Mouse (Mus musculus) MEL (cell line): Measurements from ENCODE around the gene Hpse2. TPM values are rescaled to one million over a fixed set of nuclear protein-coding genes. Genes with fewer than 3 reads are reported as not detected.
"Not testable (repeated sequence)": the region's sequence is repeated elsewhere in the genome, so short reads cannot be mapped to it uniquely, and the experiment has no call there.

Experiments
- DNase-seq: peaks from one replicate; pipeline ENCODE4 v3.0.0; 2011; ENCODE audit warnings: low read depth, low spot score
- H3K27ac ChIP-seq: 2 replicates; pipeline ENCODE4 v1.5.1; 2012; ENCODE audit warnings: low read depth, mild to moderate bottlenecking, control low read depth, low read length, moderate library complexity; ENCODE audit not compliant: control insufficient read depth
- H3K27me3 ChIP-seq, 2 experiments: fragments of 150-350 bp in 1 of 2; sonication (generic) in 1 of 2; 2 replicates each; pipeline ENCODE4 v1.6.1; 2012; ENCODE audit warnings: low read length in 2 of 2, mild to moderate bottlenecking in 2 of 2, improper control_type of control experiment in 1 of 2, moderate library complexity in 1 of 2; ENCODE audit not compliant: insufficient read depth in 2 of 2, control insufficient read depth in 1 of 2
- H3K36me3 ChIP-seq, 2 experiments: 2 replicates each; pipeline ENCODE4 v1.6.1; 2012 to 2014; ENCODE audit warnings: low read length in 2 of 2, improper control_type of control experiment in 1 of 2, inconsistent platforms in 1 of 2, mild to moderate bottlenecking in 1 of 2; ENCODE audit not compliant: insufficient read depth in 2 of 2, control insufficient read depth in 1 of 2
- H3K4me1 ChIP-seq, 2 experiments: fragments of 150-350 bp in 1 of 2; sonication (generic) in 1 of 2; 2 replicates each; pipeline ENCODE4 v1.6.1; 2012; ENCODE audit warnings: low read length in 2 of 2, improper control_type of control experiment in 1 of 2, mild to moderate bottlenecking in 1 of 2; ENCODE audit not compliant: insufficient read depth in 2 of 2, control insufficient read depth in 1 of 2
- H3K4me3 ChIP-seq, 2 experiments: fragments of 150-350 bp in 1 of 2; sonication (generic) in 1 of 2; 2 replicates each; pipeline ENCODE4 v1.5.1; 2012; ENCODE audit warnings: low read depth in 2 of 2, low read length in 2 of 2, mild to moderate bottlenecking in 2 of 2, moderate library complexity in 2 of 2, control low read depth in 1 of 2, improper control_type of control experiment in 1 of 2; ENCODE audit not compliant: control insufficient read depth in 1 of 2, insufficient read depth in 1 of 2
- H3K79me2 ChIP-seq: 2 replicates; pipeline ENCODE4 v1.6.1; 2012; ENCODE audit warnings: mild to moderate bottlenecking, low read length, moderate library complexity; ENCODE audit not compliant: control insufficient read depth, poor library complexity, insufficient read depth
- H3K9ac ChIP-seq: 2 replicates; pipeline ENCODE4 v1.6.1; 2012; ENCODE audit warnings: low read depth, mild to moderate bottlenecking, control low read depth, low read length, moderate library complexity; ENCODE audit not compliant: control insufficient read depth, poor library complexity, severe bottlenecking
- H3K9me3 ChIP-seq: fragments of 150-350 bp; sonication (generic); replicated peaks from 2 replicates; pipeline ENCODE4 v1.6.1; 2012; ENCODE audit warnings: mild to moderate bottlenecking, low read length, improper control_type of control experiment, moderate library complexity; ENCODE audit not compliant: insufficient read depth
- CHD1 ChIP-seq: IDR thresholded peaks from 2 replicates; pipeline ENCODE4 v1.6.1; 2012; ENCODE audit warnings: low read depth, mild to moderate bottlenecking, inconsistent platforms, low read length, improper control_type of control experiment
- CTCF ChIP-seq, 3 experiments: IDR thresholded peaks in 2 of 3; conservative IDR thresholded peaks in 1 of 3; 2 replicates each; pipeline ENCODE4 v1.5.1; 2011 to 2012; ENCODE audit warnings: low read length in 3 of 3, low read depth in 2 of 3, mild to moderate bottlenecking in 2 of 3, improper control_type of control experiment in 1 of 3, inconsistent platforms in 1 of 3, mixed read lengths in 1 of 3, moderate library complexity in 1 of 3; ENCODE audit not compliant: control insufficient read depth in 1 of 3, insufficient read depth in 1 of 3, poor library complexity in 1 of 3, severe bottlenecking in 1 of 3
- E2F4 ChIP-seq: IDR thresholded peaks from 2 replicates; pipeline ENCODE4 v1.6.1; 2011; ENCODE audit warnings: low read depth, low read length, improper control_type of control experiment, borderline replicate concordance
- HCFC1 ChIP-seq: IDR thresholded peaks from 2 replicates; pipeline ENCODE4 v1.6.1; 2012; ENCODE audit warnings: low read depth, mild to moderate bottlenecking, inconsistent platforms, low read length, improper control_type of control experiment, moderate library complexity
- KAT2A ChIP-seq: conservative IDR thresholded peaks from 2 replicates; pipeline ENCODE4 v1.6.1; 2012; ENCODE audit warnings: low read depth, low read length, improper control_type of control experiment, inconsistent platforms
- MYC ChIP-seq: IDR thresholded peaks from 2 replicates; pipeline ENCODE4 v1.6.1; 2011; ENCODE audit warnings: low read depth, mild to moderate bottlenecking, low read length, improper control_type of control experiment, moderate library complexity
- NELFE ChIP-seq: IDR thresholded peaks from 2 replicates; pipeline ENCODE4 v1.6.1; 2011; ENCODE audit warnings: low read depth, low read length, improper control_type of control experiment
- POLR2AphosphoS2 ChIP-seq: IDR thresholded peaks from 2 replicates; pipeline ENCODE4 v1.6.1; 2011; ENCODE audit warnings: low read length, improper control_type of control experiment
- POLR2AphosphoS5 ChIP-seq: IDR thresholded peaks from 2 replicates; pipeline ENCODE4 v1.6.1; 2012; ENCODE audit warnings: low read depth, borderline replicate concordance, mild to moderate bottlenecking, inconsistent platforms, low read length, moderate library complexity, mixed read lengths
- RAD21 ChIP-seq: IDR thresholded peaks from 2 replicates; pipeline ENCODE4 v1.6.1; 2011; ENCODE audit warnings: mild to moderate bottlenecking, low read depth, low read length, improper control_type of control experiment
- SMC3 ChIP-seq: IDR thresholded peaks from 2 replicates; pipeline ENCODE4 v1.6.1; 2011; ENCODE audit warnings: low read depth, low read length, improper control_type of control experiment
- TBP ChIP-seq: IDR thresholded peaks from 2 replicates; pipeline ENCODE4 v1.8.0; 2011; ENCODE audit warnings: low read depth, low read length, improper control_type of control experiment
- TCF12 ChIP-seq: IDR thresholded peaks from 2 replicates; pipeline ENCODE4 v1.6.1; 2014; ENCODE audit warnings: low read depth, mild to moderate bottlenecking, inconsistent platforms, low read length, improper control_type of control experiment, moderate library complexity
- UBTF ChIP-seq: IDR thresholded peaks from 2 replicates; pipeline ENCODE4 v1.6.1; 2012; ENCODE audit warnings: low read depth, mild to moderate bottlenecking, inconsistent platforms, low read length, improper control_type of control experiment, moderate library complexity, borderline replicate concordance; ENCODE audit not compliant: insufficient read depth
- USF2 ChIP-seq, 2 experiments: IDR thresholded peaks; 2 replicates each; pipeline ENCODE4 v1.6.1; 2011 to 2012; ENCODE audit warnings: improper control_type of control experiment in 2 of 2, low read length in 2 of 2, borderline replicate concordance in 1 of 2, inconsistent platforms in 1 of 2, low read depth in 1 of 2, mild to moderate bottlenecking in 1 of 2; ENCODE audit not compliant: insufficient read depth in 1 of 2
- polyA plus RNA-seq, 2 experiments: library from polyadenylated mRNA; stranded (reverse) in 1 of 2; unstranded in 1 of 2; fragments of >175 nt in 1 of 2; fragments of >200 nt in 1 of 2; gene quantifications; 2 replicates each; pipeline versions ENCODE4 v1.2.1 to v1.2.4; 2012; ENCODE audit warnings: low replicate concordance in 2 of 2, low read depth in 1 of 2; ENCODE audit not compliant: insufficient read length in 2 of 2, insufficient read depth in 1 of 2, missing spikeins in 1 of 2
- total RNA-seq: library from RNA; depleted of rRNA; stranded (reverse); fragments of 300-350 nt; gene quantifications from 2 replicates; pipeline ENCODE4 v1.2.3, GENCODE M21; 2012

The Hpse2 gene
- total and polyA plus RNA-seq, 3 experiments: not detected

DNA sequence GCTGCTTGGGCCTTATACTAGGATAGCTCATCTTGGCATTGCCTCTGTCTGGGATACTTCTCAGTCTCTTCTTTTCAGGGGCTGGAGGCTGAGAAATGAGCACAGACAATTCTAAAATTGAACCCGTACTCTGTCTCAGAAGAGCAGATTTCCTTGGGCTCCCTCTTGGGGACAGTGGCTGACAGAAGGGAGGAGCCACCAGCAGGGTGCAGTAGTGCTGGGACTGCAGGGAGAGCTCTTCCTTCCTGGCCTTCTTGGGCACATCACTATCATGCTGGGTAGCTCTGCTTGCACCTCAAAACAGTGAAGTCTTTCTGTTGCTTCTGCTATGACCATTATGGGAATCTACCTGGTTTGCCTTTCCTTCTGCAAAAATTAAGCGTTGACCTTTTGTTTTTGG is 603.0 kb downstream of the Hpse2 start:
- H3K4me3 ChIP-seq: no peak overlapping the region
- H3K79me2 ChIP-seq: no peaks in the 10 kb centered on the region
- no peaks in the 10 kb centered on the region for H3K36me3 ChIP-seq
- no peak overlapping the region for H3K9ac ChIP-seq
- no peaks in the 10 kb centered on the region for H3K4me1 ChIP-seq
- peaks cover 14 to 23% of the 10 kb centered on the region in 2 experiments for H3K27me3 ChIP-seq
- TF ChIP-seq POLR2AphosphoS5 (no peak), TBP (no peak), CTCF (IDR thresholded peaks at IDR 0.05 in 2 of 3, conservative IDR thresholded peaks at IDR 0.05 in 1 of 3; ENCODE audit: control insufficient read depth in 1 of 3, insufficient read depth in 1 of 3, low read depth in 2 of 3, low read length in 3 of 3, poor library complexity in 1 of 3, severe bottlenecking in 1 of 3) (peak; percentile 27 to 48 (median 41); a peak in 5 of 6 replicates), UBTF (no peak), TCF12 (no peak), HCFC1 (no peak), KAT2A (no peak), USF2 (IDR thresholded peaks at IDR 0.05; ENCODE audit: borderline replicate concordance in 1 of 2, insufficient read depth in 1 of 2, low read depth in 1 of 2, low read length in 2 of 2) (no peak), POLR2AphosphoS2 (no peak), RAD21 (no peak), CHD1 (no peak), NELFE (no peak), E2F4 (no peak), MYC (no peak), SMC3 (peak; percentile 32)
- H3K27ac ChIP-seq: no peak overlapping the region
- peak; percentile 25 for DNase-seq
- no peaks in the 10 kb centered on the region for H3K9me3 ChIP-seq

- TF ChIP-seq CTCF (IDR thresholded peaks at IDR 0.05 in 2 of 3, conservative IDR thresholded peaks at IDR 0.05 in 1 of 3; ENCODE audit: control insufficient read depth in 1 of 3, insufficient read depth in 1 of 3, low read depth in 2 of 3, low read length in 3 of 3, poor library complexity in 1 of 3, severe bottlenecking in 1 of 3): peak in 1 of 3 experiments; percentile 16; a peak in 2 of 6 replicates
- not testable (repeated sequence) for H3K36me3 ChIP-seq, H3K79me2 ChIP-seq, H3K9me3 ChIP-seq, H3K27me3 ChIP-seq, DNase-seq, H3K4me1 ChIP-seq
- Histone ChIP-seq H3K27ac (peak overlapping the region; percentile 20; the same call in 1 of the 2 replicates), H3K4me3 (peak overlapping the region; percentile 49 to 81), H3K9ac (peak overlapping the region; percentile 58)
These were observed 608.0 kb downstream of the Hpse2 start for GRCm38 (mm10) chr19:42780156-42780538.
